Mouse (Mus musculus): ENCODE measurements at regions not wholly inside any gene's neighbourhood (a gene's known extent, or its start where the extent isn't known, plus 50 kb on each side); places are given as distances from the start of the nearest gene placed in this dataset.
A peak's percentile ranks its signal among the peaks of the same experiment; 100 is the strongest.

DNA sequence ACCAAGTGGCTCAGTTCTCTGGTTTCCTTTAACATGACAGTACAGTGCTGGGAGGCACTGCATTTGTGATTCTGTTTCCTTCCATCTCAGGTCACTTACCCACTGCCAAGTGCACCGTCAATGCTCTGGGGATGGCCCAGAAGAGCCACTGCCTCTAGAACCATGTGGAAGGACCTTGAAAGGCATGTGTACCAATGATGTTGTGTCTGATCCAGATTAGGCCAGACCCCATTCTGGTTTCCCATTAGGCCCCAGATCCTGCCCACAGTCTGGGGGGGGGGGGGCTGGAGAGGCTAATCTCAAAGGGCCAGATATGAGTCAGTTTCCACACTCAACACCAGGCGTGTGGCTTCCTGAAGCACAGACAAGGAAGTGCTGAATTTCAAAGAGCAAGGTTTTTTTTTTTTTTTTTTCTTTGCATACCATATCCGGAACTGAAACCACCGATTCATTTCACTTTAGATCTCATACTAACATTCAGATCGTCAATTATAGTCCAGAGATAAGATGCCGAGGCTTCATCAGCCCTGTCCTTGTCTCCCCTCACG, 162.6 kb upstream of the Bcl6 start:
- DNase-seq (ENCODE audit: low spot score in 2 of 2): no peak

- DNase-seq (ENCODE audit: low spot score in 2 of 2): no peak
Observed at GRCm38 (mm10) chr16:24150512-24150911, 161.9 kb upstream of the Bcl6 start.

GRCm38 (mm10) chr16:24149441-24149840, 160.8 kb upstream of the Bcl6 start:
- DNase-seq (ENCODE audit: low spot score in 2 of 2): no peak

DNA sequence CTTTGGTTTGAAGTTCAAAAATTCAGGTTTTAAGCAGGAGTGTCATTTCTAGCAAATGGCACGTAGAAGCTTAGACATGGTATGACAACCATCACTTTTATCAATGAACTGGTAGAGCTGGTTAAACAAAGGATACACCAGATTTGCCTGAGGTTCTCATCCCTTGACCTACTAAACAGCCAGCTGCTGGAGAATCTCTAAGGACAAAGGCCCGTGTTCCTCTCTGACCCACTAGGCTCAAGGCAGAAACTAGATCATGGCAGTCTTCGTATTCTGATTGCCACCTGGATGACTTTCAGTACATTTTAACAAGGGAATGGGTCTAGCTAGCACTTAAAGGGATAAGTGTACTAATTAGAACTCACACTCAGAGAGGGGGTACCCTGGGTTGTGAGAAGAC, 155.2 kb upstream of the Bcl6 start:
- DNase-seq (ENCODE audit: low spot score in 2 of 2): no peak

- no peak for DNase-seq (ENCODE audit: low spot score in 2 of 2)
Observed at GRCm38 (mm10) chr16:24142915-24143541, 154.4 kb upstream of the Bcl6 start.

GRCm38 (mm10) chr16:24139109-24139508, 150.5 kb upstream of the Bcl6 start:
- no peak for DNase-seq (ENCODE audit: low spot score in 2 of 2)

DNA sequence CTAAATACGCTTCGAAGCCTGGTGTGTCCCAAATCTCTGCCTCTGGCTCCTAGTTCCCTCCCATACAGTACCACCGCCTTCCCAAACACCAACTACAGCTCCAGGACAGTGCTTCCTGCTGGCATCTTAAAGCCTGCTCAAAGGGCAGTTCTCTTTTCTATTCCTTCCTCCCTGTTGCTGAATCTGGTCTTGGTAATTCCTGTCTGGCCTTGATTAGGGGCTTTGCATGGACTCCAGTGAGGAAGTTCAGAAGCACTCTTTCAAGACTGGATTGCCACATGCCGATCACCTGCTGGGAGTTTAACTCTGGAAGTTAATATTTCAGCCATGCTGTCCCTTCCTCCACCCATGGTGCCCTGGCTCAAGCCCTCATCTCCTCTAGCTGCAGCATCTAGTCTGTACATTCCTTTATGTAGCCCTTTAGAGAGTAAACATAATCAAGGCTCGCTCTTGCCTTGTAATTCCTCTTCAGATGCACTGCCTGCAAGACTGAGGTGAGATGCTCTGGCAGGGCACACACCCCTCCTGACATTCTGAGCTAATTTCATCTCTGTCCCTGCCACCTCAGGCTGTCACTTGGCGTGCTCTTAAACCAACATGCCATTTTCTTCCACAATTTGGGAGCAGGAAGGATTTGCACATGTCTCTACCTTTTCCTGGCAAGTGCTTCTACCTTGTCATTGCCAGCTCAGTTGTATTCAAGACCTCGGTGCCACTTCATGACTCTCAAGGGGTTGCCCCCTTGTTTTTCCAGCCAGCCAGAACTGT, 148.8 kb upstream of the Bcl6 start:
- no peak for DNase-seq (ENCODE audit: low spot score in 2 of 2)

GRCm38 (mm10) chr16:24136483-24137148, 148.0 kb upstream of the Bcl6 start:
- no peak for DNase-seq (ENCODE audit: low spot score in 2 of 2)

DNA sequence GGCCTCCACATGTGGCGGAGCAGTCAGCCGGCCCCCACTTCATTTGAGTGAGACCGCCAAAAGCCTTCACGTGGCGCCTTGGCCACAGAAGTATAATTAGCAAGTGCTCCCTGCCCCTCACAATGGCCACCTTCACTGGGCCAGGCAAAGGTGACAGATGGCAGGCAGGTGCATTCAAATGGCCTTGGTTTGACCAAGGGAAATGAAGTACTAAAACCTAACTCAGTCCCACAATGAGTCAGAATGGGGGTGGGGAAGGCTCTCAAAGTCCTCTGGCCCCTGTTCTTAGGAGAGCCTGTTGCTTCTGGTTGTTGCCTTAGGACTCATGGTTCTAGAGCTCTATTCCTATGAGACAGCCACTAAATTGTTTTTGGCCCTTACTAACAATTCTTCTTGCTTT, 147.2 kb upstream of the Bcl6 start:
- no peak for DNase-seq (ENCODE audit: low spot score in 2 of 2)

GRCm38 (mm10) chr16:24135351-24135750, 146.7 kb upstream of the Bcl6 start:
- DNase-seq (ENCODE audit: low spot score in 2 of 2): no peak

DNA sequence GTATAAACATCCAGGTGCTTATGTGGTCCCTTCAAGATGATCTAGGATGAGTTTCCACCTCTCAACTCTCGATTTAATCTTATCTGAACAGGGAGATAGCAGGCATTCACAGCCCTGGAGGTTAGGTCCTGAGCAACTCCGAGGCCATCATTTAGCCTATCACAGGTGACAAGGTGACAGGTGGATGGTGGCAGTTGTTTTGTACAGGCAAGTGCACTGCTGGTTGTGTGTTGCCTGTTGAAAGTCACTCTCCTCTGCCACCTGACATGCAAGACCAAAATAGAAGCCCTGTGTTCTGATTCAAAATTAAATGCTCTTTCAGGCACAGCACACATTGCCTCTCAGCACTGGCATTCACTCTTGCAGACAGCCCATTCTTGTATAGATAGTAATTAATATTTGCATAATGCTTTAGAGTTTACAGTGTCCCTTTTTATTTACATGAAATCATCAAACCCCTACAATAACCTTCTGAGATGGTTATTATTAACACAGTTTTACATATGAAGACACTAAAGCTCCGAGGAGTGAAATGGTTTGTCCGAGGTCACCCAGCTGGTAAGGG, 145.9 kb upstream of the Bcl6 start:
- no peak for DNase-seq (ENCODE audit: low spot score in 2 of 2)

GRCm38 (mm10) chr16:24130646-24131045, 142.0 kb upstream of the Bcl6 start:
- DNase-seq (ENCODE audit: low spot score in 2 of 2): no peak

- no peak for DNase-seq (ENCODE audit: low spot score in 2 of 2)
Observed at GRCm38 (mm10) chr16:24129701-24130100, 141.0 kb upstream of the Bcl6 start.

DNA sequence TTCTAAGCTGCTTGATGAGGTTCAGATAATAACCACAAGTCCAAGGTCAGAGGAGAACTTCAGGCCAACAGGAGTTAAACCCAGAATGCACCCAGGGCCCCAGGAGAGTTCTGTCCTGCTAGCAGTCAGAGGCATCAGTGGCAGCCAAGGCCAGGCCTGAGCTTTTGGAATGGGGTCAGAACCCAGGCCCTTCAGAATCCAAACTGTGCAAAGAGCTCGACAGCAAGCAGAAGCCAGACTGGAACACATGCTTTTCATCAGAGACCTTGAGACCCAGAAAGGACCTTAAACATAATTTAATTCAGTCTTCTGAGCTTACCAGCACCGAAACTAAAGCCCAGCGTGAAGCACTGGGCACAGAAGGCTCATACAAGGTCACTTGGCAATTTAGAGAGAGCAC, 139.9 kb upstream of the Bcl6 start:
- peak in 1 of 2 experiments; percentile 18 for DNase-seq (ENCODE audit: low spot score in 2 of 2)

GRCm38 (mm10) chr16:24124766-24125165, 136.1 kb upstream of the Bcl6 start:
- DNase-seq (ENCODE audit: low spot score in 2 of 2): no peak

- no peak for DNase-seq (ENCODE audit: low spot score in 2 of 2)
Observed at GRCm38 (mm10) chr16:24124083-24124482, 135.4 kb upstream of the Bcl6 start.

GRCm38 (mm10) chr16:24121633-24122032, 133.0 kb upstream of the Bcl6 start:
- DNase-seq (ENCODE audit: low spot score in 2 of 2): no peak

GRCm38 (mm10) chr16:24120836-24121235, 132.2 kb upstream of the Bcl6 start:
- DNase-seq (ENCODE audit: low spot score in 2 of 2): no peak

DNA sequence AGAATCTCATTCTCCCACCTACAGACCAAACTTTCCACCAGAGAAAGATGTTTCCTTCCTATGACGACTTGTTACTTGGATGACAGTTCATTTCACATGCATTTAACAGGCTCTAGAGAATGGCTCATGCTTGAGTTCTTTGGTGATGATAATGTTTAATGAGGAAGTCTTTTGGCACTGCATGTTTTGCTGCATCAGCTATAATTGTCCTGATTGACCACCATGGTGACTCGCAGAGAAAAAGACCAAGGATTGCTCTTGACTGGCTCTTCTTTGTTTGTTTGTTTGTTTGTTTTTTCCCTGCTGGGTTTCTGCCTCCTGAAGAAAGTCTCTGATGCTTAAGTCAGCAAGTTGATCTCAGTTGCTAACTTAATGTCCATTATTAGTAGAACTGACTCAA, 129.8 kb upstream of the Bcl6 start:
- no peak for DNase-seq (ENCODE audit: low spot score in 2 of 2)

DNA sequence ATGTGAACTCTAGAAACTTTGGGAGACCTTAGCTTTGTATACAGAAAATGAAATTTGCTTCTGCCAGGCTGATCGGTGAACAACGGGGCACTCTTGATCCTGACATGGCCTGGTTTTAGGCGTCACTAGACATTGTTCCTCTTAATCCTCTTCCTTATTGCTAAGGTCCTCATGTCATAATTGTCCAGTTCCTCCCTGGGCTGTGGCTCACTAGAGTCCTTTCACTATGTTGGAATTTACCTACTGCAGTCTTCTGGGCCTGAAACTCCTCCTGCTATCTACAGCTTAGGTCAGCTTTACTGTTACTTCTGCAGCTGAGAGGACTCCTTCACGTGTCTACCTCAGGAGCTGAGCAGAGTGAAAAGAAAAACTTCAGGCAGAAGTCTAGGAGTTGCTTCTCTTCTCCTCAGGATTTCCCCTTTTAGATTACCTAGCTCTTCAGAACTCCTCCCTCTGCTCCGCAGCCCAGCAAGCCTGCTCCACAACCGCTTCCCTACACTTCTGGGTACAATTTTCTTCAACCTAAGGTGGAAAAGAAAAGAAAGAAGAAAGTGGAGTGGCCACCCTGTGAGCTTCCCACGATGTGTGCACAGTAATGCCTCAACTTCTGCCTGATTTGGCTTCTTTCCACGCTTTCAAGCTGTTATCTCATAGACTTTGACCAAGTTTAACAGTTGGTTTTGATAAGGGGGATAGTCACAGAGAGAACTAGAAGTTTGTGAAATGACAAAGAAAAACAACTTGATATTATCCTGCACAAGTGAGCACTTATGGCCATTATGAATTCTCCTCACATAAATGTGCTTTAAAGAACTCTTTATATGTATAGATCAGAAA, 114.4 kb upstream of the Bcl6 start:
- DNase-seq (ENCODE audit: low spot score in 2 of 2): no peak

- DNase-seq (ENCODE audit: low spot score in 2 of 2): no peak
Observed at GRCm38 (mm10) chr16:24097596-24097995, 108.9 kb upstream of the Bcl6 start.

Data from adrenal gland, adult 18-20 months (tissue).